Mouse (Mus musculus) CD4-positive helper T cell, adult 2 months (primary cell): ENCODE data around the gene Inpp5b.
A peak's percentile ranks its signal among the peaks of the same experiment; 100 is the strongest.

Source experiments
- DNase-seq: peaks from one replicate; pipeline ENCODE4 v3.0.0-alpha.2; 2012; ENCODE audit warnings: low read depth, missing footprints, low spot score

The Inpp5b gene

GRCm38 (mm10) chr4:124765802-124766565, 24.3 kb downstream of the Inpp5b start:
- peak; percentile 33 for DNase-seq

- peak; percentile 27 for DNase-seq
These were observed 24.9 kb downstream of the Inpp5b start for GRCm38 (mm10) chr4:124766566-124766940.

- DNase-seq: peak; percentile 34
These were observed 27.4 kb downstream of the Inpp5b start for GRCm38 (mm10) chr4:124768963-124769591.

GRCm38 (mm10) chr4:124770624-124771023, 29.0 kb downstream of the Inpp5b start:
- DNase-seq: no peak

GRCm38 (mm10) chr4:124772125-124772524, 30.5 kb downstream of the Inpp5b start:
- DNase-seq: no peak

- no peak for DNase-seq
These were observed 31.8 kb downstream of the Inpp5b start for GRCm38 (mm10) chr4:124773449-124773848.

GRCm38 (mm10) chr4:124773995-124774394, 32.3 kb downstream of the Inpp5b start:
- no peak for DNase-seq

GRCm38 (mm10) chr4:124774429-124774828, 32.8 kb downstream of the Inpp5b start:
- no peak for DNase-seq

GRCm38 (mm10) chr4:124781361-124781760, 39.7 kb downstream of the Inpp5b start:
- no peak for DNase-seq

- DNase-seq: no peak
These were observed 40.7 kb downstream of the Inpp5b start for GRCm38 (mm10) chr4:124782395-124782794.

GRCm38 (mm10) chr4:124783937-124784336, 42.3 kb downstream of the Inpp5b start:
- no peak for DNase-seq

- no peak for DNase-seq
These were observed 48.4 kb downstream of the Inpp5b start for GRCm38 (mm10) chr4:124790013-124790412.

GRCm38 (mm10) chr4:124792114-124792513, 50.5 kb downstream of the Inpp5b start:
- no peak for DNase-seq

GRCm38 (mm10) chr4:124796141-124796540, 54.5 kb downstream of the Inpp5b start:
- DNase-seq: no peak

GRCm38 (mm10) chr4:124796913-124797312, 55.3 kb downstream of the Inpp5b start:
- DNase-seq: no peak

GRCm38 (mm10) chr4:124801552-124802308, 60.1 kb downstream of the Inpp5b start, which contains the start of gene Mtf1:
Gene Mtf1, plus strand, starts transcription at chr4:124802104.
- DNase-seq: peak; percentile 88

GRCm38 (mm10) chr4:124802309-124803260, 60.9 kb downstream of the Inpp5b start:
- peak; percentile 98 for DNase-seq

- DNase-seq: peak; percentile 14
These were observed 61.8 kb downstream of the Inpp5b start for GRCm38 (mm10) chr4:124803406-124803805.

- DNase-seq: no peak
These were observed 66.9 kb downstream of the Inpp5b start for GRCm38 (mm10) chr4:124808511-124808910.

- DNase-seq: no peak
These were observed 67.7 kb downstream of the Inpp5b start for GRCm38 (mm10) chr4:124809136-124809883.
